14 mouse cellular contexts compared by ENCODE assay signal in the genomic region with DNA sequence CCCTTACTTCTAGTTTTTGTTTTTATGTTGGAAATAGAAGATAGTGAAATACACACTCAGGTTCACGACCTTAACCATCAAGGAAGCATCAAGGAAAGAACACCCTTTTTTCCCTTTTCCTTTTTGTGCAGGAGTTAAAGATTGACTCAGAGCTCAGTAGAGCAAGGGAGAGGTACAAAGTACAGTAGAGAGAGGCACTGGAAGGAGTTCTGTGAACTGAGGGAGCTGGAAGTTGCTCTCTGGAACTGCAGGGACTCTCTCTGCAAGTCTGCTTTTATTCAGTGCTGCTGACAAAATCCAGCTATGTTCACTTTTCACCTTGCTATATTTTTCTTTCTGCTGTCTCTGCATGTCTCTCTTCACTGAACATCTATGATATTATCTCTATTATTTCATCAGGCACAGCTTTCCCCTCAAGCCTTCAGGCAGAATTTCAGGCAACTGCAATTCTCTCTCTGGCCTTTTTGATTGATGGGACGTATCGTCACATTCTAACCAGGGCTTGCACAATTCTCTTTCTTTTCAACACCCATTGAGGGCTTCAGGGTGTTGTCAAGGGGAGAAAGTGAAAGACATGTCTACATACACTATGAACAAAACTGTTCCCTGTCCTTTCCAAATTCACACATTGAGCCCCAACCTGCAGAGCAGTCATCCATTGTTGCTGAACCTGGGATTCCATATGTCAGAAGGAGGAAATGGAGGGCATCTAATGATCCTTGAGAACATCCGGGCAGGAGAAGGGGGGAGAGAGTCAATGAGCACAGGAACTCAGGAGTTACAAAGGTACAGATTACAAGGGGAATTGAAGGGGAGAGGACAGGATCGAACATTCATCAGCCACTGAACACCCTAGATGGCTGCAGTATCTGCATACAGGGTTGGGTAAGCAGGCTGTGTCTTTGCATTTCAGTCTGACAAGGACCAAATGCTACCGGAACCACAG.
DNase-seq lines count a peak whose midpoint lies in the region; ATAC-seq and TF ChIP-seq lines count a peak whose summit lies in the region.
"Had no signal": no experiment of that assay in that cellular context is flagged by ENCODE, and none has a peak within 500 bp of the region (broad histone marks: within the 10 kb centered on the region; RNA-seq: fewer than 3 reads in every experiment).

No protein-coding gene starts in this region.

- H3K9ac ChIP-seq in liver, embryonic 11.5 days (ENCODE audit: low read depth, low read length) = no peak overlapping the region
- H3K9ac ChIP-seq in liver, postnatal 0 days (replicated peaks) = no peak overlapping the region
- no peak overlapping the region for H3K9ac ChIP-seq in kidney, embryonic 14.5 days (ENCODE audit: low read depth, low read length)
- H3K9ac ChIP-seq in liver, embryonic 13.5 days = no peak overlapping the region
- H3K9ac ChIP-seq: limb, embryonic 12.5 days had no signal

- H3K4me2 ChIP-seq in liver, embryonic 11.5 days = peak overlapping the region; percentile 40; the same call in 1 of the 2 replicates
- H3K4me2 ChIP-seq in liver, postnatal 0 days (ENCODE audit: low read depth, low read length) = no peak overlapping the region
- H3K4me2 ChIP-seq in kidney, embryonic 14.5 days (replicated peaks; ENCODE audit: low read depth, low read length) = no peak overlapping the region
- H3K4me2 ChIP-seq in liver, embryonic 13.5 days = 0 out of 2 replicates have a peak overlapping the region, but pooled peaks have one; percentile 0
- H3K4me2 ChIP-seq: limb, embryonic 12.5 days had no signal

- WGBS in liver, embryonic 11.5 days = 46% methylated on average over 6 of the region's 6 CpGs
- 35% methylated on average over 6 of the region's 6 CpGs for WGBS in liver, postnatal 0 days (ENCODE audit: insufficient replicate concordance)
- 58% methylated on average over 6 of the region's 6 CpGs for WGBS in kidney, embryonic 14.5 days
- 30% methylated on average over 6 of the region's 6 CpGs for WGBS in liver, embryonic 13.5 days (ENCODE audit: insufficient replicate concordance)

- H3K27ac ChIP-seq in liver, embryonic 11.5 days (ENCODE audit: low read depth, low read length) = no peak overlapping the region
- H3K27ac ChIP-seq in liver, postnatal 0 days (ENCODE audit: low read depth) = no peak overlapping the region
- peak overlapping the region; percentile 30; the same call in 1 of the 2 replicates for H3K27ac ChIP-seq in kidney, embryonic 14.5 days (ENCODE audit: low read depth, low read length)
- H3K27ac ChIP-seq in liver, embryonic 13.5 days = 0 out of 2 replicates have a peak overlapping the region, but pooled peaks have one; percentile 30
- H3K27ac ChIP-seq: limb, embryonic 12.5 days had no signal

- no peak overlapping the region for H3K4me3 ChIP-seq in liver, embryonic 11.5 days (ENCODE audit: low read depth, low read length)
- no peak overlapping the region for H3K4me3 ChIP-seq in liver, postnatal 0 days (ENCODE audit: low read depth, low read length)
- H3K4me3 ChIP-seq in kidney, embryonic 14.5 days (ENCODE audit: low read length) = no peak overlapping the region
- no peak overlapping the region for H3K4me3 ChIP-seq in liver, embryonic 13.5 days (replicated peaks)
- H3K4me3 ChIP-seq: limb, embryonic 12.5 days had no signal

- H3K4me1 ChIP-seq in liver, embryonic 11.5 days (replicated peaks; ENCODE audit: control insufficient read depth, insufficient read depth, low read length) = peaks cover 12% of the 10 kb centered on the region
- H3K4me1 ChIP-seq in liver, postnatal 0 days (ENCODE audit: insufficient read depth) = peaks cover 8% of the 10 kb centered on the region
- H3K4me1 ChIP-seq in kidney, embryonic 14.5 days (ENCODE audit: control insufficient read depth, insufficient read depth, low read length) = no peaks in the 10 kb centered on the region
- peaks cover 27% of the 10 kb centered on the region for H3K4me1 ChIP-seq in liver, embryonic 13.5 days (replicated peaks)
- H3K4me1 ChIP-seq: limb, embryonic 12.5 days had no signal

- TF ChIP-seq EP300 in liver, postnatal 0 days (IDR thresholded peaks at IDR 0.05; ENCODE audit: low read depth) = no peak

- intact Hi-C loops in left cerebral cortex, postnatal 14 days (cut with DNase I) = no loop called here

- H3K27me3 ChIP-seq in liver, embryonic 11.5 days (replicated peaks; ENCODE audit: control insufficient read depth, insufficient read depth, low read length) = no peaks in the 10 kb centered on the region
- no peaks in the 10 kb centered on the region for H3K27me3 ChIP-seq in liver, postnatal 0 days (ENCODE audit: insufficient read depth, low read length)
- no peaks in the 10 kb centered on the region for H3K27me3 ChIP-seq in kidney, embryonic 14.5 days (ENCODE audit: control insufficient read depth, insufficient read depth, low read length)
- H3K27me3 ChIP-seq in liver, embryonic 13.5 days = no peaks in the 10 kb centered on the region
- H3K27me3 ChIP-seq: limb, embryonic 12.5 days had no signal

- H3K36me3 ChIP-seq in liver, embryonic 11.5 days (ENCODE audit: control insufficient read depth, insufficient read depth, low read length) = no peaks in the 10 kb centered on the region
- H3K36me3 ChIP-seq in liver, postnatal 0 days (replicated peaks; ENCODE audit: insufficient read depth, low read length) = no peaks in the 10 kb centered on the region
- no peaks in the 10 kb centered on the region for H3K36me3 ChIP-seq in kidney, embryonic 14.5 days (ENCODE audit: control insufficient read depth, insufficient read depth, low read length)
- no peaks in the 10 kb centered on the region for H3K36me3 ChIP-seq in liver, embryonic 13.5 days
- H3K36me3 ChIP-seq: limb, embryonic 12.5 days had no signal

- TF ChIP-seq CTCF in liver, postnatal 0 days (IDR thresholded peaks at IDR 0.05; ENCODE audit: low read depth) = no peak

- no peak for ATAC-seq in liver, embryonic 11.5 days (replicated peaks; ENCODE audit: low FRiP score)
- ATAC-seq in liver, postnatal 0 days = no peak
- 0 out of 2 replicates have a peak, but pooled peaks have one; percentile 32 for ATAC-seq in kidney, embryonic 14.5 days (ENCODE audit: low FRiP score, low TSS enrichment)
- ATAC-seq in liver, embryonic 13.5 days (ENCODE audit: low read depth) = no peak
- ATAC-seq: hindbrain, embryonic 16.5 days had no signal

- H3K9me3 ChIP-seq in liver, embryonic 11.5 days (ENCODE audit: control insufficient read depth, low read length) = no peaks in the 10 kb centered on the region
- H3K9me3 ChIP-seq in liver, postnatal 0 days (ENCODE audit: low read length) = no peaks in the 10 kb centered on the region
- H3K9me3 ChIP-seq in kidney, embryonic 14.5 days (ENCODE audit: control insufficient read depth, low read length) = no peaks in the 10 kb centered on the region
- no peaks in the 10 kb centered on the region for H3K9me3 ChIP-seq in liver, embryonic 13.5 days (replicated peaks)
- H3K9me3 ChIP-seq: limb, embryonic 12.5 days had no signal

- DNase-seq in liver, embryonic 11.5 days (ENCODE audit: low spot score) = no peak
- DNase-seq in liver, postnatal 0 days = no peak
- DNase-seq in liver, embryonic 13.5 days = no peak
- no peak for DNase-seq in B cell, adult 2 months
- no peak for DNase-seq in left cerebral cortex, postnatal 14 days (ENCODE audit: low spot score in 2 of 2)
- DNase-seq in right cerebral cortex, postnatal 25 days = no peak
- no peak for DNase-seq in ovary, postnatal 14 days (ENCODE audit: low spot score)
- DNase-seq: cerebellum, adult 11 months; heart, postnatal 14 days; lung, postnatal 14 days; spleen, adult 18-20 months had no signal

Comparison
In these comparisons a context has a peak if more than half of its experiments do, and no peak if none do; other contexts are left out.
1. H3K27ac ChIP-seq: peak in kidney, embryonic 14.5 days (single experiment) and liver, embryonic 13.5 days (single experiment); none in liver, embryonic 11.5 days (single experiment) and liver, postnatal 0 days (single experiment).
2. H3K4me2 ChIP-seq: peak in liver, embryonic 11.5 days (single experiment) and liver, embryonic 13.5 days (single experiment); none in liver, postnatal 0 days (single experiment) and kidney, embryonic 14.5 days (single experiment).